Mouse (Mus musculus): ENCODE results near the gene Id4.

Id4 gene

DNA sequence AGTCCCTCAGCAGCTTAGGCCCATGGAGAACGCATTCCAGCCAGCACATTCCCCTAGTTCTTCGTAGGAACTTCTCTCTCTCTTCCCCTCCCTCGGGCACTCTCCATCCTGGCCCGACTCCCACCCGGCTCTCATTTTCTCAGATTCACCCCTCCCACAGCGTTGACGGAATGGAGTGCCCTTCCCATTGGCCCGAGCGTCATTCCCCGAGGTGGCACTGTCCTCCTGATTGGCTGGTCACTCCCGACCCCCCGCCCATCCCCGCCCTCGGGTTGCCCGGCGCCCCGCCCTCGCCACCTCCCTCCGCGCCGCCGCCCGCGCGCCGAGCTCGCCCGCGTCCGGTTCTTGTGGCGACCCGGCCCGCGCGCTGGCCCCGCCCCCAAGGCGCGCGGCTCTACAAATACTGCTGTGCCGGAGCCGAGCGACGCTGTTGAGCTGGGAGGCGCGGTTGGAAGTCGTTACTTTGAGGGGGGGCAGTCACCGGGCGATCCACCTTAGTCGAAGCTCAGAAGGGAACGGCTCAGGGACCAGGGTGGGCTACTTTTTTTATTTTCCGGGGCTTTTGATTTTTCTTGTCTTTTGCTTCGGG, at the start of gene Id4:
Id4 (plus strand) TSS at position 539 of the 589 bp plus-strand sequence.
- DNase-seq (ENCODE audit: low spot score) = peak; percentile 80

DNA sequence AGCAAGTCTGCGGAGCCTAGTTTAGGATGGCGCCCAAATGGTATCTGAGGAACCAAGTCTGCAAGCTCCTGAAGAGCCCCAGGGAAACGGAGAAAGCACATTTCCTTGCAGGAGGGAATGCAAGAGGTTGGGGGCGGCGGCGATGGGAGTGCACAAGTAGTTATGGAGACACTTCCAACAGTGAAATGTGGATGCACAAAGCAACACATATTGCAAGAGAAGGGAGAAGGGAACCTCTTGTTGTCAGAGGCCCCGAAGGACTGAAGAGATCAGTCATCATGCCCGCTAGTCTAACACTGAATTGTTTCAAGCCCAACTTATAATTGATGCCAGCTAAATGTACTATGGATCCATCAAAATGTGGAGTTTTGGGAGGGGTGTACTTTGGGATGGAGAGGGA, 33.9 kb upstream of the Id4 start:
- DNase-seq (ENCODE audit: low spot score) = no peak

- DNase-seq (ENCODE audit: low spot score) = peak; percentile 84
Observed at GRCm38 (mm10) chr13:48227712-48228111, 33.3 kb upstream of the Id4 start.

DNA sequence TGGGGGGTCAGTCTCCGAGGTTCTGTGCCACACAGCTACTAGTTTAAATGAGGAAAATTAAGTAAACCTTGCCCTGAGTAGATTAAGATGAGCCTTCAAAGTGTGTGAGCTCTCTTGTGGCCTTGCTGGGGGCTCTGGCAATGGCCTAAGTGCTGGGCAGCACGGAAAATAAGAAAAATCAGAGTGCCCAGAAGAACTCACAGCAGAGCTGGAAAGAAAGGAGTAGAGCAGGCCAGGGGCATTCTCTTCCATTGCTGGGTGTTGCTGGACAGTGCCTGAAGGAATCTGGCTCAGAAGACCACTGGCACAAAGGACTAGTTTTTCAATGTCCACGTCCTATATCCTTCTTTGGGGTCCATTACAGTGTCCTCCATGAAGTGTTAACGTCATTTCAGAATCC, 32.9 kb upstream of the Id4 start:
- no peak for DNase-seq (ENCODE audit: low spot score)

DNA sequence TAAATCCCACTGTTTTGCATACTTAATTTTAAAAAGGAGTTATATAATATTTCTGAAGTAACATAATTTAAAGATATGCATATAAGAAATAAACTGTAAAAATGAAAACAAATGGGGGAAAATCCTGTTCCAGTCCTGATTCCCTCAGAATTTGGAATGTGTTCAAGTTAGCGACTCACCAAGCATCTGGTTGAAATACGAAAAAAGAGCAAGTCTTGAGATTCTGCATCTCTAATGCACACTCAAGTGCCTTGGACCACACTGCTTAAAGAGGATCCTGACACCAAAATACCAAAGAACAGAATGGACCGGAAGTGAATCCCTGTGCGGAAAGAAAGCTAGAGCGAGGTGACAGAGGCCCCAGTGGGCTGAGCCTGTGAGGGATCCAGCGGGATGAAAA, 30.0 kb upstream of the Id4 start:
- DNase-seq (ENCODE audit: low spot score) = no peak

- DNase-seq (ENCODE audit: low spot score) = no peak
Observed at GRCm38 (mm10) chr13:48236436-48236835, 24.6 kb upstream of the Id4 start.

GRCm38 (mm10) chr13:48236865-48237264, 24.2 kb upstream of the Id4 start:
- no peak for DNase-seq (ENCODE audit: low spot score)

DNA sequence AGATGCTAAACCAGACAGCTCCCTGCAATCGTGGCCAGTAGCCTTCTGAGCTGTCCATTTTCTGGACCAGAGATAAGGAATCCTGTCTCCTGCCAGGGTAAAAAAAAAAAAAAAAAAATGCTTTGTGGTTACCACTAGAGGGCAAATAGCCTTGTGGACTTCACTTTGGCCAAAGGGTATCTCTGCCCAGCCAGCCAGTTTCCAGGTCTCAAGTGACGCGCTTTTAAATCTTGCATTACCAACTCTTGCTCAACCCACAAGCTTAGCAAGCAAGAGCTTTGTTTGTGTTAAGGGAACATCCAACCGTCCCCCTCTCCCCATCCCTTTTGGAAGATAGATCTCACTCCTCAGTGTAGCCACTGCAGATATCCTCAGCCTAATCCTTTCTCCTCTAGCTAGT, 23.5 kb upstream of the Id4 start:
- no peak for DNase-seq (ENCODE audit: low spot score)

DNA sequence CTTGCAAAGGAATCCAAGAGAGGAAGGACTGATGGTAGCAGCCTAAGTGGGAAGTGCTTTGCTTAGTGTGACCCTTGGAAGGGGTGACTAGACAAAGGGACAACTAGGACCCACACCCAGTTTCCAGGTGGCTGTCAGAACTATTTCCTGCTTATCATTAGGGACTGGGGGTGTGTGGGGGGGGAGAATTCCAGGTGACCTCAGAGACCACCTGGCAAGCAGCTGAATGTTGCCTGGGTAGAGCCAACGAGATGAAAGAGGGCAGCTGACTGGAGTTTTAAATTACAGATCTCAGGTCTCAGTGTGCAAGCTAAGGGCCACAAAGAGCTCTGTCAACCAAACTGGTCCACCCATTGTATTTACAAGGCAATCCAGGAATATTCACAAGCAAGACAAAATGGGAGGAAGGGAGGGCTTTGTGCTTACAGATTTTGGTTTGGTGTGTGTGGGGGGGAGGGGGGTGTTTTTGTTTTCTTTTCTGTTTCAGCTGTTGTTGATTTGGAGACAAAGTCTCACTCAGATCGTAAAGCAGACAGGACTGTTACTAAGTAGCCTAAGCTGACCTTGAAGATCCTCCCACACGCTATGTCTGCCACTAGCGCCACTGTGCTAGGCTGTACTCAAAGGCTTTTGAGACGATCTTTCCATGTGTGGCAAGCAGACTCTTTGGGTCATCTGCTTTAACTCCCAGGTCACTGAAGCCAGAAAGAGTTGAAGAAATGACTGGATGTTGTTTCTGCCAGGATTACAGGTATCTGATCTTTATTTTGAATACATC, 15.6 kb upstream of the Id4 start:
- DNase-seq (ENCODE audit: low spot score) = no peak

DNA sequence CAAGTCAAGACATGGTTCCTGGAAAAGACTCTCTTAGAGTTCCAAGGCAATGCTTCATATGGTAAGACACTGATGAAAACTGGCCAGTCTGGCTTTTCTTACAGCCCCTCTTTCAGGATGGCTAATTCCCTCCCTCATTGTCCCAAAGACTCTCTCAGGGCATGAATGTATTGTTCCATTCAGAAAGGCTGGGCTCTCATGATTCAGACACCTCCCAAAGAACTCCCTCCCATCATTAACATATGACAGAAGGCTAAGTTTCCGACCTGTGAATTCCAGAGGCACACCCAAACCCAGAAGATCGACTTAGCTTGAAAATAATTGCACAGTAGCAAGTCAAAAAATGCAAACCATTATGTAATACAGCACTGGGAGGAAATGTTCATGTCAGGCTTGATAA, 8.5 kb upstream of the Id4 start:
- no peak for DNase-seq (ENCODE audit: low spot score)

GRCm38 (mm10) chr13:48255026-48255425, 6.0 kb upstream of the Id4 start:
- DNase-seq (ENCODE audit: low spot score) = no peak

DNA sequence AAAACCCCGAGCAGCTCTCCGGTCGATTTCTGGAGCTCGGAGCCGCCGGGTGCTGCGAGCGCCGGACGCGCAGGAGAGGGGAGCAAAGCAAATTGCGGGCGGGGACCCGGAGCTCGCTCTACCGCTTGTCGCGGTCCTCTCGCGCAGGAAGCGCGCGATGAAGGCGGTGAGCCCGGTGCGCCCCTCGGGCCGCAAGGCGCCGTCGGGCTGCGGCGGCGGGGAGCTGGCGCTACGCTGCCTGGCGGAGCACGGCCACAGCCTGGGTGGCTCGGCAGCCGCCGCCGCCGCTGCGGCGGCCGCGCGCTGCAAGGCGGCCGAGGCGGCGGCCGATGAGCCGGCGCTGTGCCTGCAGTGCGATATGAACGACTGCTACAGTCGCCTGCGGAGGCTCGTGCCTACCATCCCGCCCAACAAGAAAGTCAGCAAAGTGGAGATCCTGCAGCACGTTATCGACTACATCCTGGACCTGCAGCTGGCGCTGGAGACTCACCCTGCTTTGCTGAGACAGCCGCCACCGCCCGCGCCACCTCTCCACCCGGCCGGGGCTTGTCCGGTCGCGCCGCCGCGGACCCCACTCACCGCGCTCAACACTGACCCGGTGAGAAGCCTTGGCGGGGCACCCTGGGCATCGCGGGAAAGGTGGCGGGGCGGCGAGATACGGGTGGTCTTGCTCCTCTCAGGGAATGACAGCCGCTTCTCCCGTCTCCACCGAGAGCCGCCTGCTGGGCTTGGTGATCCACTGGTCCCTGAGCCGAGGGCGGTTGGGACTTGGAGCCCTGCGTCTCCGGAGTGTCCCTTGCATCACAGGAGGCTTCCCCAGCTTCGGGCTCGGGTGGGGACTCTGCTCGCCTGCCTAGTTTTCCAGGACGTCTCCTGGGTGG, 553 bp downstream of the Id4 start:
- peak; percentile 35 for DNase-seq (ENCODE audit: low spot score)

DNA sequence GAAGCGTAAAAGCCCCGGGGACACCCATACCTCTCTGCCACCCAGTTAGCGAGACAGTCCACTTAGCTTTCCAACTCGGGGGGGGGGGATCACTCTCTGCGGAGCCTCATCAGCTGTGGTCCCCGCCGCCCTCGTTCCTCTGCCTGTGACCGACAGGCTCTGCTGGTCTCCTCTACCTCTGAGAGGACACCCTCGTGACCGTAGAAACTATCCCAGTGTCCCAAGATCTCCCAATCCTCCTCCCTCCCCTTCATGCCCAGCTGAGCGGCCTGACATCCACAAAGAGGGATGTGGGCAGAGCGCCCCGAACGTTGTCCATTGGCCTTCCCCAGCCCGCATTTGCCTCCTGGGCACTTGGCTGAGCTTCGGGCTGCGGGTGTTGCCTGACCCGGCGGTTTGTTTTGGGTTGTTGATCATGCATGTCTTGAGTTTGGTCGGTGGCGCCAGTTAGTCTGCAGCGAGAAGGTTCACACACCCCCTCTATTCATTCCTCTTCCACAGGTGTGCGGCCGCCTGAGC, 1.5 kb downstream of the Id4 start:
- peak; percentile 38 for DNase-seq (ENCODE audit: low spot score)

GRCm38 (mm10) chr13:48265029-48265428, 4.0 kb downstream of the Id4 start:
- no peak for DNase-seq (ENCODE audit: low spot score)

DNA sequence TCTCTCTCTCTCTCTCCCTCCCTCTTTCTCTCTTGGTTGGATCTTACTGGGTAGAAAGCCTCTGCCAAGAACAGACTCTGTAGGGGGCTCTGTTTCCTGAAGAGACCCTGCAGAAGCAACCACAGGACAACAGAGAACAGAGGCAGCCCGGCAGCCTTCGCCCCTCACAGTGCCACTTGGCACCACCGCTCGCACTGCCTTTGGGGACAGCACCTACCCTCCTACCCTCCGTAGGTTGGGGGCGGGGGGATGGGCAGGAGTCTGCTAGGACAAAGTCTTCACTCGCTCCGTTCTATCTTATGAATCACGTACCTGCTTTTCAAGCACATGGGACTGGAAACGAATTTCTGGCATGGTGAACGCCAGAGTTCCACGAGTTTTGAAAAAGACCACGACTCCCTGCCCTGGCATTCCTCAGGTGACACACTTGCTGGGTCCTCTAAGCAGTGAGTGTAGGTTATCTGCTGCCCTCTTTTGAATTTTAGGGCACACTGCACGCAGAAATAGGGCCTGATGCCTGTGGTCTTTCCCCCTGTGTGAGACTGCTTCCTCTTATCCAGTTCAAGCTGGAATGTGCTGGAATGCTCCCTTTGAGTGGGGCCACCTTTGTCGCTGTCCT, 12.5 kb downstream of the Id4 start:
- DNase-seq (ENCODE audit: low spot score) = peak; percentile 6

DNA sequence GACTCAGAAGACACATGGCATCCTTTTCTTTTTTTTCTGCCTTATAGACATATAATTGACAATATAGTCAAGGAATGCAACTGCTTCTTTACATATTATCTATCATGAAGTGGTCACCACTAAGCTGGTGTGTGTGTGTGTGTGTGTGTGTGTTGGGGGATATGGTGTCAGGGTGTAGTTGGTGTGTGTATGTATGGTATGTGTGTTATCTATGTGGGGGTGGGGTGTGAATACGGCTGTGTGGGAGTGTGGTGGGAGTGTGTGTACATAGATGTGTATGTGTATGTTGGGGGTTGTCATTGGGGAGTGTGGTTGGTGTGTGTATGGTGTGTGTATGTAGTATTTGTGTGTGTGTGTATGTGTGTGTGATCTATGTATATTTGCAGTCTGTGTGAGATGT, 13.1 kb downstream of the Id4 start:
- DNase-seq (ENCODE audit: low spot score) = no peak

DNA sequence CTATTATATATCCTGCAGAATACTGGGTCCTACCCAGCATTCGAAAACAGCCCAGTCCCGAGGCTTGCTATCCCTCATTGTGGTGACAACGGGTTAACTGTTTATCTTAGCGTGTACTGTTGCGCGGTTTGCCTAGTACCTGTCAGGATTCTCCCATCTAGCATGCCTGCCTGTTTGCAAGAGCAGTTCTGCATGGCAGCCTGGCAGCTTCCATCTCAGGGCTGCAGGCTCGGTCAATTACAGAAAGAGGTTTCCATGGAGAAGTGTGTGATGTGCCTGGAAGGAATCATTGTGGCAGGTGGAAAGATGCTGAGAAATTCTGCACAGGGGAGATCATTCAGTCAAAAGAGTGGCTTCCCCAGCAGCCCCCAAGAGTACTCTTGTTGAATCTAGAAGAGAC, 16.0 kb downstream of the Id4 start:
- no peak for DNase-seq (ENCODE audit: low spot score)

GRCm38 (mm10) chr13:48284426-48284825, 23.4 kb downstream of the Id4 start:
- DNase-seq (ENCODE audit: low spot score) = no peak

GRCm38 (mm10) chr13:48284918-48285693, 24.1 kb downstream of the Id4 start:
- no peak for DNase-seq (ENCODE audit: low spot score)

GRCm38 (mm10) chr13:48290427-48290826, 29.4 kb downstream of the Id4 start:
- no peak for DNase-seq (ENCODE audit: low spot score)

DNA sequence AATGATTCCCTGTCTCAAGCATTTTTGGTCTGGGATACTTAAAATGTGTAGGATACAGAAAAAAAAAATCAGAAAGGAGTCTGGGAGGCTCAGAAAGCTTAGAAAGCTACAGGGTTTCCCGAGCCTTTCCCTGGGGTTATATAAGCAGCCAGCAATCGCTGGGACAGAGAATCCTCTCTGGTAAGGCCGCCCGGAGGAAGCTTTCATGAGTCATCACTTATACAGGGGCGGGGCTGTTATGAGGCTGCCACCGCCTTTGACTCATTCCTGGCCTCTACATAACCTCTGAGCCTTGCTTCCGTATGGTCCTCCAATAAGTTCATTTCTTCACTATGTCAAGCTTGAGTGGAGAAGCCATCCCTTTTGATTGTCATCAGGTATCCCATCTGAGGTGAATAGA, 53.5 kb downstream of the Id4 start:
- no peak for DNase-seq (ENCODE audit: low spot score)

All from ovary, postnatal 10 days (tissue).